Mouse (Mus musculus): Measurements from ENCODE around the gene Carmil3. TPM values are rescaled to one million over a fixed set of nuclear protein-coding genes. Genes with fewer than 3 reads are reported as not detected.
A peak's percentile ranks its signal among the peaks of the same experiment; 100 is the strongest.

The Carmil3 gene
- total and polyA plus RNA-seq, 2 experiments from 2014 or later: 37.6 to 118 TPM

GRCm38 (mm10) chr14:55524062-55524461 lies 33.6 kb downstream of the Carmil3 start:
- Histone ChIP-seq H3K4me3 (ENCODE audit: low read depth, low read length) (no peak overlapping the region), H3K9me3 (ENCODE audit: low read length) (no peaks in the 10 kb centered on the region), H3K4me2 (ENCODE audit: low read depth, low read length, poor library complexity, severe bottlenecking) (no peak overlapping the region), H3K27ac (ENCODE audit: low read depth, low read length) (no peak overlapping the region), H3K27me3 (ENCODE audit: insufficient read depth, low read length) (peaks cover 8% of the 10 kb centered on the region; the same call in 1 of the 2 replicates), H3K9ac (replicated peaks; ENCODE audit: low read length, poor library complexity, severe bottlenecking) (no peak overlapping the region), H3K36me3 (ENCODE audit: insufficient read depth, low read length) (no peaks in the 10 kb centered on the region), H3K4me1 (ENCODE audit: insufficient read depth, low read length) (peaks cover 2% of the 10 kb centered on the region)
- TF ChIP-seq CTCF (IDR thresholded peaks at IDR 0.05): no peak
- ATAC-seq (ENCODE audit: low FRiP score) (no peak), DNase-seq (ENCODE audit: low spot score) (no peak)
- 49% methylated on average over 4 of the region's 4 CpGs for WGBS

- H3K27ac ChIP-seq (ENCODE audit: low read depth, low read length): no peak within 1 kb of the TSS
- H3K4me2 ChIP-seq (ENCODE audit: low read depth, low read length, poor library complexity, severe bottlenecking): no peak within 1 kb of the TSS
- peaks cover 8% of the 10 kb centered on the region; the same call in 1 of the 2 replicates for H3K27me3 ChIP-seq (ENCODE audit: insufficient read depth, low read length)
- DNase-seq (ENCODE audit: low spot score) (no peak), ATAC-seq (ENCODE audit: low FRiP score) (no peak)
- no peak for TF ChIP-seq CTCF (IDR thresholded peaks at IDR 0.05)
- 35% methylated on average over 8 of the region's 8 CpGs for WGBS
- H3K9ac ChIP-seq (replicated peaks; ENCODE audit: low read length, poor library complexity, severe bottlenecking): no peak within 1 kb of the TSS
- H3K4me1 ChIP-seq (ENCODE audit: insufficient read depth, low read length): no peaks in the 10 kb centered on the region; the same call in 1 of the 2 replicates
- H3K4me3 ChIP-seq (ENCODE audit: low read depth, low read length): no peak within 1 kb of the TSS
- no peaks in the 10 kb centered on the region for H3K36me3 ChIP-seq (ENCODE audit: insufficient read depth, low read length)
- no peaks in the 10 kb centered on the region for H3K9me3 ChIP-seq (ENCODE audit: low read length)
These were observed 34.3 kb downstream of the Carmil3 start, which contains the start of gene Nrl for GRCm38 (mm10) chr14:55524785-55525184. Gene Nrl (minus strand): TSS chr14:55524981.

GRCm38 (mm10) chr14:55526674-55527073 lies 36.2 kb downstream of the Carmil3 start:
- H3K27ac ChIP-seq (ENCODE audit: low read depth, low read length): no peak overlapping the region
- no peaks in the 10 kb centered on the region for H3K4me1 ChIP-seq (ENCODE audit: insufficient read depth, low read length)
- DNase-seq (ENCODE audit: low spot score) (no peak), ATAC-seq (ENCODE audit: low FRiP score) (no peak)
- no peak overlapping the region for H3K4me3 ChIP-seq (ENCODE audit: low read depth, low read length)
- WGBS: 78% methylated on average over 2 of the region's 2 CpGs
- no peaks in the 10 kb centered on the region for H3K9me3 ChIP-seq (ENCODE audit: low read length)
- H3K9ac ChIP-seq (replicated peaks; ENCODE audit: low read length, poor library complexity, severe bottlenecking): no peak overlapping the region
- H3K4me2 ChIP-seq (ENCODE audit: low read depth, low read length, poor library complexity, severe bottlenecking): no peak overlapping the region
- TF ChIP-seq CTCF (IDR thresholded peaks at IDR 0.05): no peak
- peaks cover 8% of the 10 kb centered on the region; the same call in 1 of the 2 replicates for H3K27me3 ChIP-seq (ENCODE audit: insufficient read depth, low read length)
- H3K36me3 ChIP-seq (ENCODE audit: insufficient read depth, low read length): no peaks in the 10 kb centered on the region

GRCm38 (mm10) chr14:55527940-55528339 lies 37.5 kb downstream of the Carmil3 start:
- DNase-seq (ENCODE audit: low spot score) (peak; percentile 59), ATAC-seq (ENCODE audit: low FRiP score) (no peak)
- H3K27me3 ChIP-seq (ENCODE audit: insufficient read depth, low read length): 0 out of 2 replicates have a peak, but pooled peaks cover 5% of the 10 kb centered on the region
- no peaks in the 10 kb centered on the region for H3K9me3 ChIP-seq (ENCODE audit: low read length)
- H3K4me2 ChIP-seq (ENCODE audit: low read depth, low read length, poor library complexity, severe bottlenecking): no peak overlapping the region
- no peak overlapping the region for H3K4me3 ChIP-seq (ENCODE audit: low read depth, low read length)
- no peak overlapping the region for H3K9ac ChIP-seq (replicated peaks; ENCODE audit: low read length, poor library complexity, severe bottlenecking)
- H3K36me3 ChIP-seq (ENCODE audit: insufficient read depth, low read length): no peaks in the 10 kb centered on the region
- H3K27ac ChIP-seq (ENCODE audit: low read depth, low read length): no peak overlapping the region
- TF ChIP-seq CTCF (IDR thresholded peaks at IDR 0.05): peak; percentile 67
- 18% methylated on average over 3 of the region's 3 CpGs for WGBS
- no peaks in the 10 kb centered on the region for H3K4me1 ChIP-seq (ENCODE audit: insufficient read depth, low read length)

GRCm38 (mm10) chr14:55536116-55536745 lies 45.8 kb downstream of the Carmil3 start:
- ATAC-seq (ENCODE audit: low FRiP score) (no peak), DNase-seq (ENCODE audit: low spot score) (no peak)
- Histone ChIP-seq H3K9ac (replicated peaks; ENCODE audit: low read length, poor library complexity, severe bottlenecking) (no peak overlapping the region), H3K27me3 (ENCODE audit: insufficient read depth, low read length) (no peaks in the 10 kb centered on the region), H3K4me3 (ENCODE audit: low read depth, low read length) (no peak overlapping the region), H3K4me2 (ENCODE audit: low read depth, low read length, poor library complexity, severe bottlenecking) (no peak overlapping the region), H3K9me3 (ENCODE audit: low read length) (no peaks in the 10 kb centered on the region), H3K36me3 (ENCODE audit: insufficient read depth, low read length) (no peaks in the 10 kb centered on the region), H3K27ac (ENCODE audit: low read depth, low read length) (no peak overlapping the region), H3K4me1 (ENCODE audit: insufficient read depth, low read length) (no peaks in the 10 kb centered on the region)
- peak; percentile 77 for TF ChIP-seq CTCF (IDR thresholded peaks at IDR 0.05)
- 54% methylated on average over 6 of the region's 6 CpGs for WGBS

GRCm38 (mm10) chr14:55540067-55540786 lies 49.8 kb downstream of the Carmil3 start, which contains the start of gene Pck2:
Gene Pck2 (plus strand): TSS chr14:55540266.
- ATAC-seq (ENCODE audit: low FRiP score) (peak; percentile 84), DNase-seq (ENCODE audit: low spot score) (peak; percentile 85)
- H3K9me3 ChIP-seq (ENCODE audit: low read length): no peaks in the 10 kb centered on the region
- H3K4me2 ChIP-seq (ENCODE audit: low read depth, low read length, poor library complexity, severe bottlenecking): peak within 1 kb of the TSS; percentile 75
- H3K4me1 ChIP-seq (ENCODE audit: insufficient read depth, low read length): 0 out of 2 replicates have a peak, but pooled peaks cover 2% of the 10 kb centered on the region
- H3K36me3 ChIP-seq (ENCODE audit: insufficient read depth, low read length): peaks cover 15% of the 10 kb centered on the region
- H3K27me3 ChIP-seq (ENCODE audit: insufficient read depth, low read length): no peaks in the 10 kb centered on the region
- H3K9ac ChIP-seq (replicated peaks; ENCODE audit: low read length, poor library complexity, severe bottlenecking): peak within 1 kb of the TSS; percentile 75
- under 1% methylated on average over 32 of the region's 32 CpGs for WGBS
- H3K27ac ChIP-seq (ENCODE audit: low read depth, low read length): peak within 1 kb of the TSS; percentile 90
- no peak for TF ChIP-seq CTCF (IDR thresholded peaks at IDR 0.05)
- peak within 1 kb of the TSS; percentile 51 for H3K4me3 ChIP-seq (ENCODE audit: low read depth, low read length)

Measured in midbrain, postnatal 0 days (tissue).